Mouse (Mus musculus): ENCODE data around the gene Gjd3. TPM values are rescaled to one million over a fixed set of nuclear protein-coding genes. Genes with fewer than 3 reads are reported as not detected.

Gene Gjd3
- 0.43 TPM for polyA plus RNA-seq (2017; shearing (Covaris generic))

DNA sequence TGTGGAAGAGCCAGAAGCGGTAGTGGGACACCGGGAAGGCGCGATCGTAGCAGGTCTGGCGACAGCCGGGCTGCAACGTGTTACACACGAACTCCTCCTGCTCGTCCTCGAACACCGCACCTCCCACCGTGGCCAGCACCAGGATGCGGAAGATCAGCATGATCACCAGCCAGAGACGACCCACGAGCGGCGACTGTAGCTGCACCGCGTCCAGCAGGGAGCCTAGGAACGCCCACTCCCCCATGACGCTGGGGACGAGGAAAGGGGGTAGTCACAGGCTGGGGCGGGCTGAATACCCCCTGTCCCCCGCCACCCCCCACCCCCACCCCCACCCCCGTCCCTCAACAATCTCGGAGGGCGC lies at the start of gene Gjd3:
Gene Gjd3 (minus strand): TSS at position 244 of the 361 bp plus-strand sequence.

DNA sequence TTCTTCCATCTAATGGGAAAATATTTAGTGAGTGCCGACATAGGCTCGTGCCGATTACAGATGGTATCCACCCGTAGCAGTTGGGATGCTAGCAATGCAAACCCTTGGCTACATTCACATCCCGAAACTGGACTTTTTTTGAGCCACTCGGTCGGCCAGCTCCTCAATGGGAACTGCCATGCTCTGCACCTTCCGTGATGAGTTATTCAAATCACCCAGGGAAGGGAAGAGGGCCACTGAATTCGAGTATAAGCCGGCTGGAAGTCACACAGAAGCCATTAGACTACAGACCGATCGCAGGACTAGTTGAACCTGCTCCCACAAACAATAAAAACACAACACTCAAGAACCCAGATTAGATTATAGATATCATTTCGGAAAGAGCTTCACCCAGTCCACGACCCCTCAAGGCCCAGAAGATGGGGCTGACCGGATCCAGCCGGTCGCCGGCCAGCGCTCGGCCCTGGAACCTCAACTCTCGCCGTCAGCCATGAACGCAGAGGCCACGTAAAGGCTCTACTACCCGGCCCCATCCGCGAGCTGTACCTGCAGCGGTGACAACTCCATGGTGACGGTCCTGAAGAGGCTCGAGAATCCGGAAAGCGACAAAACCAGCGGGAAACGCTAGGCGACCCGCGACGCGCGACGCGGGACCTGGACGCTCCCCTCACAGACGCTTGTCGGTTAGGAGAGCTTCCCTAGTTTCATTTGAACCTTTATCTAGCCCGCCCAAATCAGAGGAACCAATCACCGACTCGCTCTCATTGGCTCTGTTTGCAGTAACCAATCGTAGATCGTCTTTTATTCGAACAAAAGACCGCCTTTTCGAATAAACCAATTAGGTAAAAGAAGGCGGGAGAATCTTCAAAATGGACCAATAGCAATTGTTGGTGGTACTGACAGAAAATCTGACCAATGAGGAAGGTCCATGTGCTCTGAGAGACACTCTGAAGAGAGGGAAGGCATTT lies 41.0 kb upstream of the Gjd3 start, which contains the start of gene Top2a:
Gene Top2a (minus strand): TSS at position 690 of the 968 bp plus-strand sequence.

Other genes starting within 250 kb of the Gjd3 start
- gene Thra, start 242.4 kb downstream of the Gjd3 start, polyA plus RNA-seq (2017; shearing (Covaris generic)): 9.1 TPM
- 4.3 TPM for gene Nr1d1, start 207.7 kb downstream of the Gjd3 start, polyA plus RNA-seq (2017; shearing (Covaris generic))
- gene Msl1, start 187.5 kb downstream of the Gjd3 start, polyA plus RNA-seq (2017; shearing (Covaris generic)): 22.0 TPM
- 88.8 TPM for gene Casc3, start 178.1 kb downstream of the Gjd3 start, polyA plus RNA-seq (2017; shearing (Covaris generic))
- 0.38 TPM for gene Rapgefl1, start 146.2 kb downstream of the Gjd3 start, polyA plus RNA-seq (2017; shearing (Covaris generic))
- 3.2 TPM for gene Wipf2, start 119.4 kb downstream of the Gjd3 start, polyA plus RNA-seq (2017; shearing (Covaris generic))
- 2.5 TPM for gene Cdc6, start 75.2 kb downstream of the Gjd3 start, polyA plus RNA-seq (2017; shearing (Covaris generic))
- gene Rara, start 55.2 kb downstream of the Gjd3 start, polyA plus RNA-seq (2017; shearing (Covaris generic)): 68.8 TPM
- gene Top2a, start 41.2 kb upstream of the Gjd3 start, polyA plus RNA-seq (2017; shearing (Covaris generic)): 13.5 TPM
- gene Igfbp4, start 58.2 kb upstream of the Gjd3 start, polyA plus RNA-seq (2017; shearing (Covaris generic)): 335 TPM
- 0.20 TPM for gene Tns4, start 106.3 kb upstream of the Gjd3 start, polyA plus RNA-seq (2017; shearing (Covaris generic))
- 575 TPM for gene Ccr7, start 172.1 kb upstream of the Gjd3 start, polyA plus RNA-seq (2017; shearing (Covaris generic))
- 226 TPM for gene Smarce1, start 248.0 kb upstream of the Gjd3 start, polyA plus RNA-seq (2017; shearing (Covaris generic))